Mouse (Mus musculus): Measurements from ENCODE around the gene Gm17482. TPM values are rescaled to one million over a fixed set of nuclear protein-coding genes. Genes with fewer than 3 reads are reported as not detected.
"Not testable (repeated sequence)": the region's sequence is repeated elsewhere in the genome, so short reads cannot be mapped to it uniquely, and the experiment has no call there.

Gene Gm17482
- not detected for total RNA-seq (2021)
- long read RNA-seq, experiment 1, partial matches to known transcripts = 0 of 6 reads
- long read RNA-seq, experiment 1, other reads (novel, unspliced or antisense) = 6 of 6 reads
- long read RNA-seq, experiment 2 = 0 reads

DNA sequence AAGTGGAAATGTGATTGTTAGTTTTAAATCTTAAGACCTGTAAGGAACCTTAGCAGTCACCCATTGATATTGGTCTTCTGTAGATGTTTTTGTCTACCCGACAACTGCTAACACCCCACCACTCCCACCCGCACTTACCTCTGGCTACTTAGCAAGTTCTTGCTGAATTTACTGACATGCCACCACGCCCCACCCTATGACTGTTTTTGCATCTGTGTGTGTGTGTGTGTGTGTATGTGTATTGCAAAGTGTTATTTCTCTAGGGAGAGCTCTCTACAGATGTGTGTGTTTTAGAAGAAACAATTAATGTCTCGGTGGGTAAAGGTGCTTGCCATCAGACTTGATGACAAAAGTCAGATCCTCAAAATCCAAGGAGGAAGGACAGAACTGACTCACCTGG lies at the start of gene Gm17482:
Gene Gm17482 (plus strand): TSS at position 301 of the 400 bp plus-strand sequence.
- no peak for DNase-seq

DNA sequence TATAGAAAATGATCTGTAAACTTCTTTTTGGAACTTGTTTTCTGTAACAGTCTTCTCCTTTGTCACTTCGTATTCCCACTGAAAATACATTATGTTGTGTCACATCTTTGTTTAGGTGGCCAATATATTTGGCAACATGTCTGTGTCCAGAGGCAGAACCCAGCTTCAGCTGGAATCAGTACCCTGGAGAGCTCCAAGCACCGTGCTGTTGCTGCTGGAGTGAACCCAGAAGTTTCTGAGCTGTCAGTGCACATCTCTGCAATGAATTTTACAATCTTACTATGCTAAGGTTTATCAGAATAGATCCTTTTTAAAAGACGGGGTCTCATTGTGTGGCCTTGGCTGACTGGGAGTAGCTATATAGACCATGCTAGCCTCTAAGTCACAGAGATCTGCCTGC lies 48.3 kb upstream of the Gm17482 start:
- DNase-seq = no peak

GRCm38 (mm10) chr6:115181094-115181493 lies 46.0 kb upstream of the Gm17482 start:
- no peak for DNase-seq

DNA sequence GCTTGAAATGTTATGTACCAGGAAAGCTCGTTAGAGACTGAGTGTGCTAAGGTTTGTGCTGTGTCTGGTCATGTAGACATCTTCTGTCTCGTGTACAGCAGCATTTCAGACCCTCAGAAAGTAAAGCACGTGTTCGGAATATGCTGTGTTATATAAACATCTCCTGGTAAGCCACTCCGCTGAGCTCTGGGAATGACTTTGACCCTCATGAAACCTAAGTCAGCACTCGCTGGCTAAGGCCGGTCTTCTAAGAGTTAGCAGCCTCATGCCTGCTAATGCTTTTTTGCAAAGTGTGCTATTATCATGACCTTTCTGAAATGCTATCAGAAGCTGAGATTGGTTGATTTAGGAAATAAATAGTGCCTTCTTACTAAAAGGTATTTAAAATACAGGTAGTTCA lies 36.0 kb upstream of the Gm17482 start:
- DNase-seq = no peak

DNA sequence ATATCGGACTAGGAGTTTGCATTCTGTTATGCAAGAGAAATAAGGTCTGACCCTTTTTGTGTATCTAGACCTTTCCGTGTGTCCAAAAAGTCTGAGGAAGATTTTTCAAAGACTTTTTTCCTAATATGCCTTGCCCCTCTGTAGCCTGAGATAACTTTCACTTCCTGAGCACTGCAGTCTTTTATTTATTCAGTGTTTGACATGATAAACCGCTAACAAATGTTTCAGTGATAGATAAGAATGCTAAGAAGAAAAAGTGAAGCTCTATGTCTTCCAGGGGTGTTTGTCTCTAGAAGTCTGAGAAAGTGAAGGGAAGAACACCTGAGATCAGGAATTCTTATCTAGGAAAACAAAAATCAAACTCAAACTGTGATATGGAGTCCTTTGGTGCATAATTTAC lies 26.4 kb upstream of the Gm17482 start:
- DNase-seq = no peak

DNA sequence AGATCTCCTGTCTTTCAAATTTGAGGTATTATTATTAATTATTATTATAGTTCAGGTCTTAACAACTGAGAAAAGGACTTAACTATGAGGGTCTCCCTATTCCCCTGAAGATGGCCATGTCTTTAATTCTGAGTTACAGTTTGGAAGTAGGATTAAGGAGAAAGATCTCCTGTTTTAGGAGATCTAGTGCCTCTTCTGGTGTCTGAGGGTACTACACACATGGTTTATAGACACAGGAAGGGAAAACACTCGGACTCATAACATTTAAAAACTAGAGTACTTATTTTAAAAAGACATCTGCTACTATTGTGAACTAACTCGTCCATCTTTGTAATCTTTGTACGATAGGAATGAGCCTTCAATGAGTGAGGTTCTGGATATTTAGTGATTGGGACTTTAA lies 24.1 kb upstream of the Gm17482 start:
- no peak for DNase-seq

- DNase-seq = no peak
Observed at GRCm38 (mm10) chr6:115210187-115210586, 17.0 kb upstream of the Gm17482 start.

DNA sequence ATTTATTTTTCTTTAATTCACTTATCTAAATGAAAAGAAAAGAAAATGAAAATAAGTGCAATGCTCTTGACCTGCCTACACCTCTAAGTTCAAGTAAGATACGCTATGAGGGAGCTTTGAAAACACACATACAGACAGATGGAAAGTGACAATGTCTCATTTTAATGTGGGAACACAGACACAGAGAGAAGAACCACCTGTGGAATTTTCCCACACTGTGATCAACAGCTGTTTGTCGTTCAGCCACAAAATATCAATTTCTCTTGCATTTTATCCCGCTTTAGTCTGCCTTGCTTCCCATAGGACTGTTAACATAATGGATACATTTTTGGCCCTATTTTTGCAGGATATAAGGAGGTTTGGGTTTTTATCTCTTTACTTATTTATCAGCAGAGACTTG lies 16.3 kb upstream of the Gm17482 start:
- DNase-seq = no peak

- no peak for DNase-seq
Observed at GRCm38 (mm10) chr6:115212132-115212903, 14.8 kb upstream of the Gm17482 start.

DNA sequence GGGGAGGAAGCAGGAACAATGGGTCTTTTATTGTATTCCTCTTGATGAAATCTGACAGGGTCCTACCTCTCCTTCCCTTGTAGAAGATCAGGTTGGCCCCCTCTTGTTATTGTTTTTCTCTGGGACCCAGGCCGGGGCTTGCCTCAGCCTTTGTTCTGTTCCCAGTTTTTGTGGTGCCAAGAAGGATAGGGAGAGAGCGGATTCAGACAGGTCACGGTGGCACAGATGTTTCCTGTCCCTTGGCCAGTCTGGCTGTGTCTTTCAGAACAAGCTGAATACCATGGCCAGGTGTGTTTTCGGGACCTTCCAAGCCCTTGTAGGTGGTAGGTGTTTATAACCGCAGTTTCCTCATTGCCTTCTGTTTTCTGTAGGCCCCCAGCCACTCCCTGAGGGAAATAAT lies 14.0 kb upstream of the Gm17482 start:
- DNase-seq = no peak

- no peak for DNase-seq
Observed at GRCm38 (mm10) chr6:115221215-115221641, 5.9 kb upstream of the Gm17482 start.

DNA sequence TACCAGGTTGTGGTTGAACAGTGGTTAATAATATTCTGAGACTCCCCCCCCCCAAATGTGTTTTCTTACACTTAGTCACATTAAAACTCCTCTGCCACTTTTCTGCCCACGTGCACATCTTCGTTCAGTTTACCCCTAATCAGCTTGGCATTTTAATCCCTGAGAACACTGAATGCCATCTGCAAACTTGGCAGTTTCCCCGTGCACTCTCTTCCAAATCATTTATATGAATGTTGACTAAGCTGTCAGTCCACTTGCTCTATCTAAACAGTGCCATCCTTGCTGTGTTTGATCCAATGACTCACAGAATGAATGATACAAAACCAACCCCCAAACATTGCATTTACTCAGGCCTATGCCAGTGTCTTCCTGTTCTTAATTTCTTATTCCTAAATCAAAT lies 1.6 kb upstream of the Gm17482 start:
- DNase-seq = no peak

DNA sequence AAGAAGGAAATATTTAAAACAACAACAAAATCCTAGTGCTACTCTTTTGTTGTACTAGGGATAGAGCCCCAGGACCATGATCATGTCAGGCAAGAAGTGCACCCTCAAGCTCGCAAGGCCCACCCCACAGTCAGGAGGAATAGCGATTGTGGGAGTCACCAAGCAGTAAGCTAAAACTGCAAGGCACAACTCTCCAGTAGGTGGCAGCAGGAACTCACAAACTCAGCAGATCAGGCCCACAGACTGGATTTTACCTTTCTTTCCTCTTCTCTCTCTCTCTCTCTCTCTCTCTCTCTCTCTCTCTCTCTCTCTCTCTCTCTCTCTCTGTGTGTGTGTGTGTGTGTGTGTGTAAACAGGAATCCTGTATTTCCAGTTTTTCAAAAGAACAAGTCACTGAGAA lies 386 bp downstream of the Gm17482 start:
- peak; percentile 42 for DNase-seq

DNA sequence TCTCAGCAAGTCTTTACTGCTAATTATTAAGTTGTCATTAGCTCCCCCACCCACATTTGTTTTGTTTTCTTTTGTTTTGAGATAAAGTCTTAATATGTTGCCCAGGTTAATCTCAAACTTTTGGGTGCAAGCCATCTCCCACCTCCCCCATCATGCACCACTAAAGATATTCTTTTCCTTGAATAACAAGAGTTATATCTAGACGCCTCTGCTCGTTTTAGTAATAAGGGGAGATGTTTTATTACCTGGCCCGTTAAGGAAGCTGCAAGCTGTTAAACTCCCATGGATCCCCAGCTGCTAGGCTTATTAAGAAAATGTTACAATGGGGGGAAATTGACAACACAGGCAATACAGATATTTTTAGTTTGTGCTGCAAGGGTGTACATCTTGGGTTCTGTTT lies 3.4 kb downstream of the Gm17482 start:
- DNase-seq = no peak

- DNase-seq = no peak
Observed at GRCm38 (mm10) chr6:115231836-115232235, 4.7 kb downstream of the Gm17482 start.

- peak; percentile 41 for DNase-seq
Observed at GRCm38 (mm10) chr6:115232562-115232961, 5.4 kb downstream of the Gm17482 start.

- DNase-seq = peak; percentile 73
Observed at GRCm38 (mm10) chr6:115238031-115239027, 11.2 kb downstream of the Gm17482 start.

- no peak for DNase-seq
Observed at GRCm38 (mm10) chr6:115239335-115239734, 12.2 kb downstream of the Gm17482 start.

DNA sequence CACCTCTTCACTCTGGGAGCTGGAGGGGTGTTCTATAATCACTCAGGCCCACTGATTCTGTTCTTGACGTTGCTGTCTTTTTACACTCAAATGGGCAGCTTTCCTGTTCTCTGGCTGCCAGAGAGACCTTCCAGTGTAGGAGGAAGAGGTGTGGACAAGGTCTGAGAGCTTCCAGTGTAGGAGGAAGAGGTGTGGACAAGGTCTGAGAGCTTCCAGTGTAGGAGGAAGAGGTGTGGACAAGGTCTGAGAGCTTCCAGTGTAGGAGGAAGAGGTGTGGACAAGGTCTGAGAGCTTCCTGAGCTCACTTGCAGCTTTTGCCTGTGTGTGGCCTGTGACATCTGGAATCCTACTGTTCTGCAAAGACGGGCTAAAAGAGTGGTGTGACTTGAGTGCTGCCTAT lies 13.3 kb downstream of the Gm17482 start:
- DNase-seq = not testable (repeated sequence)

- DNase-seq = no peak
Observed at GRCm38 (mm10) chr6:115241131-115241699, 14.1 kb downstream of the Gm17482 start.

GRCm38 (mm10) chr6:115241939-115242338 lies 14.8 kb downstream of the Gm17482 start:
- DNase-seq = no peak

DNA sequence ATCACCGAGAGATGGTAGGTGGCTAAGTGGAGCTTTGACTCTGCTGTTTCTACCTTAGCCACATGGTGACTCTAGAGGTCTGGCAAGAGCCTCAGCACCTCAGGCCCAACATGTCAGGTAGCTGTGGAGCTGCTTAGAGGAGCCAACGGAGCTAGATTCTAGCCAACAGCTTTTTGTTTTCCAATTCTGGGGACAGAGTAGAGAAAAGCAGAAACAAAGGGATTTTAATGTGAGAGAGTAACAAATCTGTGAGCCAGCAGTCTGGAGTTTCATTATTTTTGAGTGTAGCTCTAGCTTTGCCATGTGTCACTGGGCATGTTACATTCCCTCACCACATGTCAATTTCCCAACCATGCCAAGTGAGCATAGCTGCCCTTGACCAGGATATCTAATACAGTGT lies 17.1 kb downstream of the Gm17482 start:
- DNase-seq = no peak

Data from gastrocnemius, postnatal 25 days (tissue).